Mouse (Mus musculus): ENCODE results near the gene Tmem236.
A peak's percentile ranks its signal among the peaks of the same experiment; 100 is the strongest.
"Not testable (repeated sequence)": the region's sequence is repeated elsewhere in the genome, so short reads cannot be mapped to it uniquely, and the experiment has no call there.

Tmem236 gene

GRCm38 (mm10) chr2:14192046-14192445 is 17.7 kb downstream of the Tmem236 start:
- no peak for DNase-seq (ENCODE audit: low spot score)

DNA sequence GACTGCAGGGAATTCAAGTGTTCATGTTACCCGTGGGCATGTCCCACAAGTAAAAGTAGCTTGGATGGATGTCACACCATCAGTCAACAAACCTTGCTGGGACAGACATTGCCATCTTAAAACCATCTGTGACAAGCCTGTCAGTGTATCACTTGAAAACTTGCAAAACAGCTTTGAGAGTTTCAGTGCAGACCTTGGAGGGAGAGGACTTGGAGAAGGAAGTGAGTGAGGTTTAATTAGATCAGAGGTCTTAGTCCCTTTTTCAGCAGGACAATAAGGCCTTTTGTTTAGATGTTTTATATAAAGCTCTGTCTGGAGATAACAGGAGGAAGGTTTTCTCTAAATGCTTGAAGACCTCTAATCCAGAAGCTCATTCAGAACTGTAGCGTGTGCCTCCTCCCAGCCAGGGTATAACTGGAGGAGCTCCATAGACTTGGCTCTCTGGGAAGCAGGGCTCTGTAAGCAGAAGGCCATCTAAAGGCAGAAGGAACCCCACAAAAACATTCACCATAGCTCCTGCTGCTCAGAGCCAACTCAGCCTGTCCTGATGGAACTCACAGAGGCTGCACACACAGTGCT is 24.1 kb downstream of the Tmem236 start:
- not testable (repeated sequence) for DNase-seq (ENCODE audit: low spot score)

- peak; percentile 47 for DNase-seq (ENCODE audit: low spot score)
Measured at GRCm38 (mm10) chr2:14199621-14200020, 25.3 kb downstream of the Tmem236 start.

DNA sequence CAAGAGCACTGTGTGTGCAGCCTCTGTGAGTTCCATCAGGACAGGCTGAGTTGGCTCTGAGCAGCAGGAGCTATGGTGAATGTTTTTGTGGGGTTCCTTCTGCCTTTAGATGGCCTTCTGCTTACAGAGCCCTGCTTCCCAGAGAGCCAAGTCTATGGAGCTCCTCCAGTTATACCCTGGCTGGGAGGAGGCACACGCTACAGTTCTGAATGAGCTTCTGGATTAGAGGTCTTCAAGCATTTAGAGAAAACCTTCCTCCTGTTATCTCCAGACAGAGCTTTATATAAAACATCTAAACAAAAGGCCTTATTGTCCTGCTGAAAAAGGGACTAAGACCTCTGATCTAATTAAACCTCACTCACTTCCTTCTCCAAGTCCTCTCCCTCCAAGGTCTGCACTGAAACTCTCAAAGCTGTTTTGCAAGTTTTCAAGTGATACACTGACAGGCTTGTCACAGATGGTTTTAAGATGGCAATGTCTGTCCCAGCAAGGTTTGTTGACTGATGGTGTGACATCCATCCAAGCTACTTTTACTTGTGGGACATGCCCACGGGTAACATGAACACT is 26.6 kb downstream of the Tmem236 start:
- DNase-seq (ENCODE audit: low spot score): not testable (repeated sequence)

- no peak for DNase-seq (ENCODE audit: low spot score)
Measured at GRCm38 (mm10) chr2:14204308-14204707, 30.0 kb downstream of the Tmem236 start.

DNA sequence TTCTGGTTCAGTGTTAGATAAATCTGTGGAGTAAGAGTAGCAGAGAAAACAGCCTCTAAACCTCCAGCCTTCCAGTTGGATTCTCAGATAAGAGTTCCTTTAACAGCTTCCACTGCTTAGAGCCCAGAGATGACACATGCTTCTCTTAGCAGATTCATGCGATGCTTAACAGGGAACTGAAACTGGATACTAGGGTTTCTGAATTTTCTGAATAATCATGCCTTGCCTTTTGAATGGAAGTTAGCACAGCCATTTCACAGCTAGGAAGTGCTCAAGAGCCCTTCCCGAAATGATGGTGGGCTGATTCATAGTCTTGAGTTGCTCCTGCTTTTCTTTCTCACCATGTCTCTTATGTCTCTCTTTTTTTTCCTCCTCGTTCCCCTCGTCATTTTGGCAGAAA is 32.5 kb downstream of the Tmem236 start:
- no peak for DNase-seq (ENCODE audit: low spot score)

GRCm38 (mm10) chr2:14210731-14211130 is 36.4 kb downstream of the Tmem236 start:
- DNase-seq (ENCODE audit: low spot score): no peak

- DNase-seq (ENCODE audit: low spot score): no peak
Measured at GRCm38 (mm10) chr2:14211606-14212005, 37.3 kb downstream of the Tmem236 start.

DNA sequence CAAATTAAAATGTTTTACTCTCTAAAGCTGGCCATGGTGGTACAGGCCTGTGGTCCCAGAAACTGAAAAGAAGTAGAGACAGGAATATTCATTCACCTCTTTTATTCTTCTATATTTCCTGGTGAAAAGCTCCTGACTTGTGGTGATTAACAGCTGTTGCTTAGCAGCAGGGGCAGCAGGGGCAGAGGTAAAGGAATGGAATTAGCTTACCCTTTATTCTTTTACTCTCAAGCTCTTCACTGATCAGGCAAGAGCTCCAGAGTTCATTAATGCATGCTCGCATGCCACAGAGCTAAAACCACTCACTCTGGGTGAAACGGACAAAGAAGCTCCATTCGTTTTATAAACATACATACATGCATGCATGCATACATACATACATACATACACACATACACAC is 40.4 kb downstream of the Tmem236 start:
- no peak for DNase-seq (ENCODE audit: low spot score)

GRCm38 (mm10) chr2:14216653-14217052 is 42.3 kb downstream of the Tmem236 start:
- DNase-seq (ENCODE audit: low spot score): no peak

GRCm38 (mm10) chr2:14218126-14218525 is 43.8 kb downstream of the Tmem236 start:
- no peak for DNase-seq (ENCODE audit: low spot score)

GRCm38 (mm10) chr2:14224387-14224786 is 50.1 kb downstream of the Tmem236 start:
- no peak for DNase-seq (ENCODE audit: low spot score)

DNA sequence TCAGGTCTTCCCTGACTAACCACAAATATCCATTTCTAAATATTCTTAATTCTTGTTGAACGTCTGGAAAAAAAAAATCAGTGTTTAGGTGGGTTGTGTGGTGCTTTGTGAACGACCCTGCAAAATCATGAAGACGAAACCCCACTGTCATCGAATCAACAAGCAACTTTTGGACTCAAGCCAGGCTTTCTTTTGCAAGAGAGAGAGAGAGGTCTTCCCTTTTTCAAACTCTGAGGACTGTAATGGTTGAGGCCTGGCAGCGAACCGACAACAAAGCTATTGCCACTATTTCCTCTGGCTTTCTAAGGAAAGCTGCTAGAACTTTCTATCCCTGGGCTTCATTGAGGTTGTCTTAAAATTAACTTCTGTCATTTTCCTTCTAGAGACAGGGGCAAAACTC is 54.2 kb downstream of the Tmem236 start:
- DNase-seq (ENCODE audit: low spot score): no peak

DNA sequence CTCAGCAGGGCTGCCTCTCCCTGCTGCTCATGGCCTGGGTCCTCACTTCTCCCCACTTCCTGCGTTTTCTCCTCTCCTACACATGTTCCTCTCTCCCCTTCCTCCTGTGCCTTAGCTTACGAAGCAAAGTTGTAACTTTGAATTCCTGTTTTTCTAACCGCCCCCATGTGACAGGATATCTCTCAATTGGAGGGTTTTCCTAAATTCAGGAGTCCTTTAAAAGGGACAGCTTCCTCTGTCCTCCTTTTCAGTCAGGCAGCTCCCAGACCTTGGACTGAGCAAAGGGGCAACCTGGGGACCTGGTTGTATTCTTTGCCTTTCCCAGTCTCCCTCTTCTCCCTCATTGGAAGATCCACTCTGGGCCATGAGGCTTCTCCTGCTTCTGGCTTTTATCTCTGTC is 54.8 kb downstream of the Tmem236 start, which contains the start of gene Mrc1:
Gene Mrc1, plus strand, starts transcription at position 244 of the 400 bp plus-strand sequence.
- no peak for DNase-seq (ENCODE audit: low spot score)

DNA sequence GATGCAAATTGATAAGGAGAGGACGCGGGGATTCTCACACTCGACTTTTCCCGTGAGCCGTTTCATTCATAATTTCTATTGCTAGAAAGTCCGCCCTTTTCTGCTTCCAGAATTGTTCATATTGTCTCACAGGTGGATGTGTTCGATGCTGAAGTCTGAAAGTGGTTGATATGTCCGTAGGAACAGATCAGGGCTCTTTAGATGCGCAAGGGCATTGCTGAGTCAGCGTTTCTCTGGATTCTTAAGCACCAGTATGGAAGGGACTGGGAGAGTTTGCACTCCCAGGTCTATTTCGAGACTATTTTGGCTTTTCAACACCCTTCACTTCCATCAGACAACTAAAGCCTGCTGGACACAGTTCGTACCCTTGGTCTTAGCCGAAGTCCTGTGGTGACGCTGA is 55.7 kb downstream of the Tmem236 start:
- no peak for DNase-seq (ENCODE audit: low spot score)

DNA sequence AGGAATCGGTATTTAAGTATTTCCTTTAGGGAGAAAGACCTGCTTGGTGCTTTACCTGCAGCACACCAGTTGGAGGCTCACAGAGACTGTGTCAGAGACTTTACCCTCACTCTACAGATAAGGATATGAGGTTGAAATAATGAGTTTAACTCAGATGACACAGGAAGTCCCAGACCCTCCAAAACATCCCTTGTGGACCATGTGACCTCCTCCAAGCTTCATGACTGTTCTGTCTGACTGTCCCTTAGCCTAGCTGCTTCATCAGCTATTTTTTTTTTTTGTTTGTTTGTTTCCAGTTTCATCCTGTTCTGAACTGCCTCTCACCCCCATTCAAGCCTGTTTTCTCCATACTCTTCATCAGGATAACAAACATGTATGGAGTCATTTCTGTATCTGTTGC is 58.6 kb downstream of the Tmem236 start:
- DNase-seq (ENCODE audit: low spot score): no peak

GRCm38 (mm10) chr2:14233983-14234382 is 59.7 kb downstream of the Tmem236 start:
- DNase-seq (ENCODE audit: low spot score): no peak

- no peak for DNase-seq (ENCODE audit: low spot score)
Measured at GRCm38 (mm10) chr2:14235319-14235718, 61.0 kb downstream of the Tmem236 start.

DNA sequence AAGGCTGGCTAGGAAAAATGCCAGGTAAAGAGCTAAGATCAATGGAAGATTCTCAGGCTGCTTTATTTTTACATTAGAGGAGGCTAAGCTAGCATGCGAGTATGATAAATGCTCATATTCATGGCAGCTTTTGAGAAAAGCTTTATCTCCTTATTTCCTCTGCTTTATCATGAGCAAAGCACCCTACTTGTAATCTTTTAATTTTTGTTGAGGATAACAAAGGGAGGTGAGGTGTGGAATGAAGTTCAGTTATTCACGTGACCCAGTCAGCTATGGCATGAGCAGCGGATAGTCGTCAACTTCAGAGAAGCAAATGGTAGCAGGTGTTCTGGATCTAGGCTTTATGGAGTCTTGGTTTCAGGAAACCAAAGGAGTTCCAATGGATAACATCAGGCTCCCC is 62.6 kb downstream of the Tmem236 start:
- DNase-seq (ENCODE audit: low spot score): no peak

GRCm38 (mm10) chr2:14237723-14238122 is 63.4 kb downstream of the Tmem236 start:
- no peak for DNase-seq (ENCODE audit: low spot score)

GRCm38 (mm10) chr2:14239151-14239550 is 64.8 kb downstream of the Tmem236 start:
- DNase-seq (ENCODE audit: low spot score): no peak

GRCm38 (mm10) chr2:14244157-14244556 is 69.8 kb downstream of the Tmem236 start:
- no peak for DNase-seq (ENCODE audit: low spot score)

- DNase-seq (ENCODE audit: low spot score): no peak
Measured at GRCm38 (mm10) chr2:14244668-14245067, 70.3 kb downstream of the Tmem236 start.
